Mouse (Mus musculus): ENCODE results near the gene Mapk10. TPM values are rescaled to one million over a fixed set of nuclear protein-coding genes. Genes with fewer than 3 reads are reported as not detected.

The Mapk10 gene
- polyA plus RNA-seq, 1 experiment from 2014 or later, result 0.38 TPM

DNA sequence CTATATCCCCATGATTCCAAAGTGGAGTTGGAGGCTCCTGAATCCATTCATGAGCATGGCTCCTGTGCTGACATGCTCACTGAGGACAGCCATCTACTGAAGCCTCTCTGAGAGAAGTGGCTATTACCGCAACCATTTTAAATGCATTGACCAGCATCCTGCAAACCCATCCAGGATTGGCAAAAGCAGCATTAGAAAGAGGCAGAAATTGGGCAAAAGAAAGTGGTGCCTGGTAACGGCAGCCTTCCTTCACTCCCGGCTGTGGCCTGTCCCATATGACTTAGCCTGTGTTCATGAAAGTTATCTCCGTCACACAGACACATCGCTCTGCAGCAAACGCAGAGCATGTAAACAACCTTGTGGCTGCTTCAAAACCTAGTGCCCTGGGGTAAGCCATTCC, 1.6 kb downstream of the Mapk10 start:
- 80% methylated on average over 6 of the region's 6 CpGs for WGBS
- Histone ChIP-seq H3K4me3 (ENCODE audit: low read length) (no peak overlapping the region), H3K4me2 (replicated peaks; ENCODE audit: low read depth, low read length) (no peak overlapping the region), H3K36me3 (ENCODE audit: control insufficient read depth, insufficient read depth, low read length) (no peaks in the 10 kb centered on the region), H3K9me3 (ENCODE audit: control insufficient read depth, low read length) (peaks cover under 1% of the 10 kb centered on the region; the same call in 1 of the 2 replicates), H3K27ac (ENCODE audit: low read depth, low read length) (no peak overlapping the region), H3K9ac (ENCODE audit: low read depth, low read length) (no peak overlapping the region), H3K4me1 (ENCODE audit: control insufficient read depth, insufficient read depth, low read length) (0 out of 2 replicates have a peak, but pooled peaks cover 4% of the 10 kb centered on the region), H3K27me3 (ENCODE audit: control insufficient read depth, insufficient read depth, low read length) (no peaks in the 10 kb centered on the region)
- ATAC-seq (ENCODE audit: low FRiP score, low TSS enrichment), result no peak

GRCm38 (mm10) chr5:103208869-103209268, 2.3 kb downstream of the Mapk10 start:
- Histone ChIP-seq H3K4me3 (ENCODE audit: low read length) (no peak overlapping the region), H3K4me2 (replicated peaks; ENCODE audit: low read depth, low read length) (no peak overlapping the region), H3K27ac (ENCODE audit: low read depth, low read length) (no peak overlapping the region), H3K9me3 (ENCODE audit: control insufficient read depth, low read length) (no peaks in the 10 kb centered on the region), H3K36me3 (ENCODE audit: control insufficient read depth, insufficient read depth, low read length) (no peaks in the 10 kb centered on the region), H3K9ac (ENCODE audit: low read depth, low read length) (no peak overlapping the region), H3K4me1 (ENCODE audit: control insufficient read depth, insufficient read depth, low read length) (0 out of 2 replicates have a peak, but pooled peaks cover 4% of the 10 kb centered on the region), H3K27me3 (ENCODE audit: control insufficient read depth, insufficient read depth, low read length) (no peaks in the 10 kb centered on the region)
- no peak for ATAC-seq (ENCODE audit: low FRiP score, low TSS enrichment)
- 59% methylated on average over 8 of the region's 8 CpGs for WGBS

DNA sequence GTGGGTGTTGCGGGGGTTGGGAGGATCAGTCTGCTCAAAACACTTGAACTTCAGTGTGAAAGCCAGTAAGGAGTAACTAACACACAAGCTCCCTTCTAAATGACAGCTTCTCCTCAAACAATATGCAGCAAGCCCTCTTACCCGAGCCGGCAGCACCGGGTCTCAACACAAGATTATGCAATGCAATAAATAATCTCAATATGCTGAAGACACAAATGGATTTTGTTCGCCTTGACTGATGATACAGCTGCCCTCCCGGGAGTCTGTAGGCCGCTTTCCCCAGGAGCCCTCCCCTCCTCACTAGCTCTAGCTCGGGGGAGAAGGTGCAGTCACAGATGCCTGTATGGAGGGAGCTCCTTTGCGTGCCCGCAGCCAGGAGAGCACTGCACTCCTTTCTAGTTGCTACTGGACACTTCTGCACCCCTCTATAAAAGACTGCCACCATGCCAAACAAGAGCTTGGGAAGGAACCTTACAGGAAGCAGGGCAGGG, 3.1 kb downstream of the Mapk10 start:
- no peak for ATAC-seq (ENCODE audit: low FRiP score, low TSS enrichment)
- Histone ChIP-seq H3K9ac (ENCODE audit: low read depth, low read length) (no peak overlapping the region), H3K36me3 (ENCODE audit: control insufficient read depth, insufficient read depth, low read length) (no peaks in the 10 kb centered on the region), H3K27ac (ENCODE audit: low read depth, low read length) (no peak overlapping the region), H3K9me3 (ENCODE audit: control insufficient read depth, low read length) (no peaks in the 10 kb centered on the region), H3K4me2 (replicated peaks; ENCODE audit: low read depth, low read length) (no peak overlapping the region), H3K4me3 (ENCODE audit: low read length) (no peak overlapping the region), H3K4me1 (ENCODE audit: control insufficient read depth, insufficient read depth, low read length) (0 out of 2 replicates have a peak, but pooled peaks cover 4% of the 10 kb centered on the region), H3K27me3 (ENCODE audit: control insufficient read depth, insufficient read depth, low read length) (no peaks in the 10 kb centered on the region)
- WGBS, result 68% methylated on average over 10 of the region's 10 CpGs

DNA sequence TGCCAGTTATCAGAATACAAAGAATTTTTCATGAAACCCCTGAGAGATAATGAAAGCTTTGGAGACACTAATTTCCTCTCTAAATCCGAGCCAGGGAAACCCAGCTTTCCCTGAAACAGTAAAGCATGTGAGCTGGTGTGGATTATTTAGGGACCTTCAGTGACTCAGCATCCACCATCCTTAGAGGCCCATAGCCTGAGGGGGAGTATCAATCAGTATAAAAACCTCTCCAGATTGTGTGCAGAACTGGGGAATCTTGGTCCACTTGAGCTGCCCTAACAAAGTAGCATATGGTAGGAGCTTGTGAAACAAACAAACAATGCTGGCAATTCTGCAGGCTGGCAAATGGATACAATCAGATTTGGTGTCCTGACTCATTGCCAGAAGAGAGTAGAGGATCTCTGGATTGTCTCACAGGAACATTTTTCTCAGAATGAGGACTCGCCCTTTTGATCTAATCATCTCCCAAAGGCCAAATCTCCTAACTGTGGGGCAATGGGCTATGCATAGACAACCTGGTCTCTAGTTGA, 13.3 kb downstream of the Mapk10 start:
- H3K27ac ChIP-seq (ENCODE audit: low read depth, low read length), result no peak overlapping the region
- no peaks in the 10 kb centered on the region; the same call in 1 of the 2 replicates for H3K4me1 ChIP-seq (ENCODE audit: control insufficient read depth, insufficient read depth, low read length)
- H3K36me3 ChIP-seq (ENCODE audit: control insufficient read depth, insufficient read depth, low read length), result no peaks in the 10 kb centered on the region
- 63% methylated on average over 2 of the region's 2 CpGs for WGBS
- no peak overlapping the region for H3K9ac ChIP-seq (ENCODE audit: low read depth, low read length)
- H3K9me3 ChIP-seq (ENCODE audit: control insufficient read depth, low read length), result no peaks in the 10 kb centered on the region
- no peak overlapping the region for H3K4me2 ChIP-seq (replicated peaks; ENCODE audit: low read depth, low read length)
- no peak overlapping the region for H3K4me3 ChIP-seq (ENCODE audit: low read length)
- ATAC-seq (ENCODE audit: low FRiP score, low TSS enrichment), result no peak
- no peaks in the 10 kb centered on the region for H3K27me3 ChIP-seq (ENCODE audit: control insufficient read depth, insufficient read depth, low read length)

GRCm38 (mm10) chr5:103194549-103194948, 16.6 kb downstream of the Mapk10 start:
- WGBS, result 73% methylated on average over 6 of the region's 6 CpGs
- no peaks in the 10 kb centered on the region; the same call in 1 of the 2 replicates for H3K4me1 ChIP-seq (ENCODE audit: control insufficient read depth, insufficient read depth, low read length)
- no peak overlapping the region for H3K9ac ChIP-seq (ENCODE audit: low read depth, low read length)
- no peak overlapping the region for H3K4me2 ChIP-seq (replicated peaks; ENCODE audit: low read depth, low read length)
- no peaks in the 10 kb centered on the region for H3K27me3 ChIP-seq (ENCODE audit: control insufficient read depth, insufficient read depth, low read length)
- no peaks in the 10 kb centered on the region for H3K36me3 ChIP-seq (ENCODE audit: control insufficient read depth, insufficient read depth, low read length)
- no peak for ATAC-seq (ENCODE audit: low FRiP score, low TSS enrichment)
- no peak overlapping the region for H3K27ac ChIP-seq (ENCODE audit: low read depth, low read length)
- H3K4me3 ChIP-seq (ENCODE audit: low read length), result no peak overlapping the region
- no peaks in the 10 kb centered on the region for H3K9me3 ChIP-seq (ENCODE audit: control insufficient read depth, low read length)

- H3K27me3 ChIP-seq (ENCODE audit: control insufficient read depth, insufficient read depth, low read length), result no peaks in the 10 kb centered on the region
- no peak overlapping the region for H3K4me2 ChIP-seq (replicated peaks; ENCODE audit: low read depth, low read length)
- no peak overlapping the region for H3K9ac ChIP-seq (ENCODE audit: low read depth, low read length)
- H3K27ac ChIP-seq (ENCODE audit: low read depth, low read length), result no peak overlapping the region
- no peaks in the 10 kb centered on the region for H3K9me3 ChIP-seq (ENCODE audit: control insufficient read depth, low read length)
- H3K4me1 ChIP-seq (ENCODE audit: control insufficient read depth, insufficient read depth, low read length), result no peaks in the 10 kb centered on the region; the same call in 1 of the 2 replicates
- 67% methylated on average over 3 of the region's 3 CpGs for WGBS
- no peaks in the 10 kb centered on the region for H3K36me3 ChIP-seq (ENCODE audit: control insufficient read depth, insufficient read depth, low read length)
- H3K4me3 ChIP-seq (ENCODE audit: low read length), result no peak overlapping the region
- ATAC-seq (ENCODE audit: low FRiP score, low TSS enrichment), result no peak
These were observed 17.4 kb downstream of the Mapk10 start for GRCm38 (mm10) chr5:103193700-103194099.

- WGBS, result 42% methylated on average over 4 of the region's 4 CpGs
- no peaks in the 10 kb centered on the region for H3K9me3 ChIP-seq (ENCODE audit: control insufficient read depth, low read length)
- no peak overlapping the region for H3K27ac ChIP-seq (ENCODE audit: low read depth, low read length)
- no peak overlapping the region for H3K4me3 ChIP-seq (ENCODE audit: low read length)
- no peak overlapping the region for H3K9ac ChIP-seq (ENCODE audit: low read depth, low read length)
- ATAC-seq (ENCODE audit: low FRiP score, low TSS enrichment), result no peak
- H3K4me1 ChIP-seq (ENCODE audit: control insufficient read depth, insufficient read depth, low read length), result no peaks in the 10 kb centered on the region; the same call in 1 of the 2 replicates
- H3K4me2 ChIP-seq (replicated peaks; ENCODE audit: low read depth, low read length), result no peak overlapping the region
- no peaks in the 10 kb centered on the region for H3K27me3 ChIP-seq (ENCODE audit: control insufficient read depth, insufficient read depth, low read length)
- H3K36me3 ChIP-seq (ENCODE audit: control insufficient read depth, insufficient read depth, low read length), result no peaks in the 10 kb centered on the region
These were observed 19.6 kb downstream of the Mapk10 start for GRCm38 (mm10) chr5:103191577-103191976.

DNA sequence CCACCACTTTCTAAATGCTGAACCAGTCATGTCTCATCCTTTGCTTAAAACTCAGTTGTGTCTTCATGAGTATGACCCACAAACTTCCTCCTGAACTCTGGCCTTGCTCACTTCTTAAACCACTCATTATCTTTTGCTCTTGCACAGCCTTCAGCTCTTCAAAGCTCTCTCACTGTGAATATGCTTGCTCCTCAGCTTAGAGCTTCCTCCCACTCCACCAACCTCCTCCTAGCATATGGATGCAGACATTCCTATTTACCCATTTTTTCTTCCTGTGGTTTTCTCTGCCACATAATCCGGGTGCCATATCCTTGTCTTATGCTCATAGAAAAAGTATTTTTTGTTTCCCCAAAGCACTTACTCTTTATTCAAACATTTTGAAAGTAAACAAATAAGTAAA, 26.9 kb downstream of the Mapk10 start:
- H3K4me2 ChIP-seq (replicated peaks; ENCODE audit: low read depth, low read length), result no peak overlapping the region
- H3K4me3 ChIP-seq (ENCODE audit: low read length), result no peak overlapping the region
- H3K9ac ChIP-seq (ENCODE audit: low read depth, low read length), result no peak overlapping the region
- WGBS, result 95% methylated on average over 1 of the region's 1 CpGs
- H3K27ac ChIP-seq (ENCODE audit: low read depth, low read length), result no peak overlapping the region
- no peaks in the 10 kb centered on the region for H3K36me3 ChIP-seq (ENCODE audit: control insufficient read depth, insufficient read depth, low read length)
- ATAC-seq (ENCODE audit: low FRiP score, low TSS enrichment), result no peak
- no peaks in the 10 kb centered on the region for H3K4me1 ChIP-seq (ENCODE audit: control insufficient read depth, insufficient read depth, low read length)
- H3K27me3 ChIP-seq (ENCODE audit: control insufficient read depth, insufficient read depth, low read length), result no peaks in the 10 kb centered on the region
- H3K9me3 ChIP-seq (ENCODE audit: control insufficient read depth, low read length), result peaks cover 5% of the 10 kb centered on the region; the same call in 1 of the 2 replicates

GRCm38 (mm10) chr5:103181622-103182021, 29.5 kb downstream of the Mapk10 start:
- Histone ChIP-seq H3K4me3 (ENCODE audit: low read length) (no peak overlapping the region), H3K4me2 (replicated peaks; ENCODE audit: low read depth, low read length) (no peak overlapping the region), H3K9me3 (ENCODE audit: control insufficient read depth, low read length) (peaks cover 5% of the 10 kb centered on the region; the same call in 1 of the 2 replicates), H3K9ac (ENCODE audit: low read depth, low read length) (no peak overlapping the region), H3K27ac (ENCODE audit: low read depth, low read length) (no peak overlapping the region), H3K4me1 (ENCODE audit: control insufficient read depth, insufficient read depth, low read length) (no peaks in the 10 kb centered on the region), H3K36me3 (ENCODE audit: control insufficient read depth, insufficient read depth, low read length) (no peaks in the 10 kb centered on the region), H3K27me3 (ENCODE audit: control insufficient read depth, insufficient read depth, low read length) (no peaks in the 10 kb centered on the region)
- WGBS, result 91% methylated on average over 10 of the region's 10 CpGs
- ATAC-seq (ENCODE audit: low FRiP score, low TSS enrichment), result no peak

Measured in kidney, embryonic 14.5 days (tissue).